Mouse (Mus musculus): ENCODE results near the gene Emb. TPM values are rescaled to one million over a fixed set of nuclear protein-coding genes. Genes with fewer than 3 reads are reported as not detected.

Gene Emb
- polyA plus RNA-seq, 1 experiment from 2014 or later = 16.1 TPM

- H3K4me3 ChIP-seq = no peak overlapping the region
- no peak overlapping the region for H3K27ac ChIP-seq
Observed at GRCm38 (mm10) chr13:117287400-117287799, 79.1 kb downstream of the Emb start.

DNA sequence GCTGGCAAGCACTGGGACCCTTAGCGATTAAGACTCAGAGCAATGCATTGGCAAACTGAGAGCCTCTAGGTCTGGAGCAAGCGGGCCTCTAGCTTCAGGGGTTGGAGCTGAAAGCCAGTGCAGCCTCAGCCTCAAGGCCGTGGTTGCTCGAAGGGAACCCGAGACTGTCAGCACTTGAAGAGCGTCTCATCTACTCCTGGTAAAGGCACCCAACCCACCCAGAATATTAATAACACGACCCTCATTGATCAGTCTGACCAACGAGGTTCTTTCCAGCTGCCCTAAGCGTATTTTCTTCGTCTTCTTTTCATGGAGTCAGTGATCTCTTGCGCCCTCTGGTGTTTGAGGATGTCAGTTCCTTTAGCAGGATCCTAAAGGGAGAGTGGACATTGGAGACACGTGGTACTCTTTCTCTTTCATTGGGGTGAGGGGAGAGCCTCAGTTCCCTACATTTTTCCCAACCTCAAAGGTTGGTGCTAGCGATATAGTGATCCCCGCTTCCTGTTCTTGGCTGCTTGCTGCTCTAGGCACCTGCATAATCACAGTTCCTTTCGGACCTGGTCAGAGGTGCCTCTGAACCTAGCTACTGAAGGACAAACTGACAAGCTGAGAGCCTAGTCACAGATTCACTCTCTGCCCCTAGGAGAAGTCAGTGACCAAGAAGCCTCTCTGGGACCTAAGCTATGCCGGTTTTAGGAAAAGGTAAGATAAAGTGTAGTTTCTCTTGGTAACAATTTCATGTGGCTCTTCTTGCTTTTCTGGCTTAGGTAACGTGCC, 81.3 kb downstream of the Emb start:
- H3K4me3 ChIP-seq = no peak overlapping the region
- H3K27me3 ChIP-seq = no peaks in the 10 kb centered on the region
- H3K9ac ChIP-seq = no peak overlapping the region
- WGBS = 32% methylated on average over 17 of the region's 17 CpGs
- no peak overlapping the region for H3K27ac ChIP-seq
- peak; percentile 84 for ATAC-seq (ENCODE audit: low FRiP score)
- no peaks in the 10 kb centered on the region for H3K4me1 ChIP-seq
- no peaks in the 10 kb centered on the region for H3K36me3 ChIP-seq
- H3K9me3 ChIP-seq (replicated peaks) = no peaks in the 10 kb centered on the region
- H3K4me2 ChIP-seq (replicated peaks) = peak overlapping the region; percentile 39

More at GRCm38 (mm10) chr13:117287400-117287799, 79.1 kb downstream of the Emb start:
- no peak for ATAC-seq (ENCODE audit: low FRiP score)
- WGBS = 88% methylated on average over 6 of the region's 6 CpGs
- Histone ChIP-seq H3K36me3 (no peaks in the 10 kb centered on the region), H3K9ac (no peak overlapping the region), H3K4me1 (no peaks in the 10 kb centered on the region), H3K4me2 (replicated peaks) (no peak overlapping the region), H3K9me3 (replicated peaks) (no peaks in the 10 kb centered on the region), H3K27me3 (no peaks in the 10 kb centered on the region)

DNA sequence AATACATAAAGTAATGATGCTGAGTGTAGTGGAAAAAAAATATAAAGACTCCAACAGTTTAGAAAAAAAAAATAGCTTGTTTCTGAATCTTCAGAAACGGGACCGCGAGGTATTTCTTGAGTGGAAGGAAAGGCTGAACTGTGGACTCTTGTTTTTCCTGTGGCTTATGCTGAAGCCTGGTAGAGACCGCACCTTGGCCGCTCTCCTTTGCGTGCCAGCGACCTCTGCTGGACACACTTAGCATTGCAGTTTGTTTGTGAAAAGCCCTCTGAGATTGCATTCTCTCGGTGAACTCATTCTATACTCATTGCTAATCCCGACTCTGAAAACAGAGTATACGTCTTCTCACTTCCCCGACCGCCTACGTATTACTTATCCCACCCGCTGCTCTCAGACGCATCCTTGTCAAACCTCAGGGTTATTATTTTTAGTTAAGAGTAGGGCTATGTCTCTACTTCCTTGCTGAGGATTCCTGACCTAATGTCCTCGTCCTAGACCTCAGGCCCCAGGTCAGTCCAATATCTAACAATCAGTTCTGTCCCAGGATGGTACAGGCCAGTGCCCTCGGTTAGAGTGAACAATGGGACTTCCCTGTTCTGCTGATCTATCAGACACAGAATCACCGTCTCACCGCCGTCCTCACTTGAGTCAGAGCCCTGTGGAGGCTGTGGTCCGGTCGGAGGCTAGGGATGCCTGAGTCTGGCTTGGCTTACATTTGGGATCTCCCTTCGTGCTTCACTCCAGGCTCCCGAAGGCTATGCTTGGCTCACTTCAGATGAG, 103.3 kb downstream of the Emb start:
- Histone ChIP-seq H3K4me1 (no peaks in the 10 kb centered on the region), H3K27me3 (no peaks in the 10 kb centered on the region), H3K9me3 (replicated peaks) (no peaks in the 10 kb centered on the region), H3K36me3 (no peaks in the 10 kb centered on the region), H3K4me2 (replicated peaks) (peak overlapping the region; percentile 23), H3K9ac (no peak overlapping the region), H3K27ac (no peak overlapping the region), H3K4me3 (no peak overlapping the region)
- WGBS = 32% methylated on average over 24 of the region's 24 CpGs
- peak; percentile 89 for ATAC-seq (ENCODE audit: low FRiP score)

Other genes starting within 250 kb of the Emb start
- gene Parp8, start 183.0 kb upstream of the Emb start, polyA plus RNA-seq (2016; fragmentation: Nextera tagmentation; extraction: Ambion mirVana) = 20.4 and 22.5 TPM in 2 replicates
- 0.62 and 0.69 TPM in 2 replicates for gene Gm17509, start 12.5 kb downstream of the Emb start, polyA plus RNA-seq (2016; fragmentation: Nextera tagmentation; extraction: Ambion mirVana)

Measured in hindbrain, embryonic 12.5 days (tissue).